Mouse (Mus musculus) forebrain, postnatal 0 days (tissue): ENCODE data around the gene Eaf1. TPM values are rescaled to one million over a fixed set of nuclear protein-coding genes. Genes with fewer than 3 reads are reported as not detected.

ENCODE experiments used
- ATAC-seq: fragments of 200-750 bp; cut with Nextera tagmentation; 2 replicates; pipeline ENCODE4 v1.8.0; 2017; ENCODE audit warnings: mild to moderate bottlenecking, moderate library complexity
- DNase-seq: peaks from one replicate; pipeline ENCODE4 v3.0.0-alpha.2; 2015
- H3K27ac ChIP-seq: fragments of 300-500 bp; sonication (generic); 2 replicates; pipeline ENCODE4 v1.5.1; 2014; ENCODE audit warnings: low read depth, mild to moderate bottlenecking, antibody characterized with exemption, low read length, moderate library complexity, mixed read lengths
- H3K27me3 ChIP-seq: fragments of 300-500 bp; sonication (generic); 2 replicates; pipeline ENCODE4 v1.6.1; 2014; ENCODE audit warnings: mild to moderate bottlenecking, low read length, mixed read lengths; ENCODE audit not compliant: insufficient read depth
- H3K36me3 ChIP-seq: fragments of 300-500 bp; sonication (generic); 2 replicates; pipeline ENCODE4 v1.6.1; 2014; ENCODE audit warnings: mild to moderate bottlenecking, moderate library complexity; ENCODE audit not compliant: insufficient read depth
- H3K4me1 ChIP-seq: fragments of 300-500 bp; sonication (generic); 2 replicates; pipeline ENCODE4 v1.6.1; 2014; ENCODE audit warnings: antibody characterized with exemption; ENCODE audit not compliant: insufficient read depth
- H3K4me2 ChIP-seq: fragments of 300-500 bp; sonication (generic); 2 replicates; pipeline ENCODE4 v1.6.1; 2014; ENCODE audit warnings: low read depth, mild to moderate bottlenecking, moderate library complexity
- H3K4me3 ChIP-seq: fragments of 300-500 bp; sonication (generic); 2 replicates; pipeline ENCODE4 v1.5.1; 2014; ENCODE audit warnings: low read depth, low read length, mixed read lengths
- H3K9ac ChIP-seq: fragments of 300-500 bp; sonication (generic); 2 replicates; pipeline ENCODE4 v1.6.1; 2014; ENCODE audit warnings: mild to moderate bottlenecking
- H3K9me3 ChIP-seq: fragments of 300-500 bp; sonication (generic); 2 replicates; pipeline ENCODE4 v1.6.1; 2016; ENCODE audit warnings: low read length
- CTCF ChIP-seq: sonication (generic); IDR thresholded peaks from 2 replicates; pipeline ENCODE4 v1.5.1; 2016; ENCODE audit warnings: antibody characterized with exemption, control low read depth, low read depth
- WGBS: fragments of 180-500 bp; shearing (Covaris S2); extraction: QIAGEN DNeasy Blood & Tissue Kit; methylation state at CpG from one replicate; pipeline ENCODE4 v1.1.7; 2014; 5-methylcytosine and 5-hydroxymethylcytosine counted together
- polyA plus RNA-seq: library from polyadenylated mRNA; unstranded; fragments of >200 nt; fragmentation: Nextera tagmentation; extraction: Ambion mirVana; gene quantifications from 2 replicates; pipeline ENCODE4 v1.2.1, GENCODE M21; 2015
- total RNA-seq: library from RNA; depleted of rRNA; stranded (reverse); fragments of >200 nt; gene quantifications from 2 replicates; pipeline ENCODE4 v1.2.3, GENCODE M21; 2014; rRNA removed

Eaf1 gene
- total and polyA plus RNA-seq, 2 experiments from 2014 or later, result 5.5 to 10.1 TPM

- no peaks in the 10 kb centered on the region for H3K9me3 ChIP-seq
- DNase-seq (no peak), ATAC-seq (no peak)
- H3K4me1 ChIP-seq, result no peaks in the 10 kb centered on the region
- no peak overlapping the region for H3K4me2 ChIP-seq
- no peak overlapping the region for H3K9ac ChIP-seq
- no peaks in the 10 kb centered on the region for H3K27me3 ChIP-seq
- no peak overlapping the region for H3K4me3 ChIP-seq
- H3K27ac ChIP-seq, result no peak overlapping the region
- 81% methylated on average over 9 of the region's 9 CpGs for WGBS
- H3K36me3 ChIP-seq, result no peaks in the 10 kb centered on the region
- no peak for TF ChIP-seq CTCF
These were observed 62.5 kb downstream of the Eaf1 start for GRCm38 (mm10) chr14:31556526-31557260.

GRCm38 (mm10) chr14:31557273-31557672, 63.1 kb downstream of the Eaf1 start:
- Histone ChIP-seq H3K36me3 (no peaks in the 10 kb centered on the region), H3K27ac (no peak overlapping the region), H3K4me2 (no peak overlapping the region), H3K9ac (no peak overlapping the region), H3K4me3 (no peak overlapping the region), H3K4me1 (no peaks in the 10 kb centered on the region), H3K9me3 (no peaks in the 10 kb centered on the region), H3K27me3 (no peaks in the 10 kb centered on the region)
- WGBS, result 75% methylated on average over 8 of the region's 8 CpGs
- TF ChIP-seq CTCF, result no peak
- DNase-seq, result no peak
- ATAC-seq, result no peak

- H3K9me3 ChIP-seq, result no peaks in the 10 kb centered on the region
- DNase-seq, result no peak
- TF ChIP-seq CTCF, result no peak
- H3K4me1 ChIP-seq, result no peaks in the 10 kb centered on the region
- no peaks in the 10 kb centered on the region for H3K36me3 ChIP-seq
- H3K4me2 ChIP-seq, result no peak overlapping the region
- no peaks in the 10 kb centered on the region for H3K27me3 ChIP-seq
- WGBS, result 80% methylated on average over 9 of the region's 9 CpGs
- no peak overlapping the region for H3K9ac ChIP-seq
- ATAC-seq, result no peak
- no peak overlapping the region for H3K4me3 ChIP-seq
- H3K27ac ChIP-seq, result no peak overlapping the region
These were observed 63.6 kb downstream of the Eaf1 start for GRCm38 (mm10) chr14:31557784-31558183.

- Histone ChIP-seq H3K36me3 (no peaks in the 10 kb centered on the region), H3K4me1 (no peaks in the 10 kb centered on the region), H3K9me3 (no peaks in the 10 kb centered on the region), H3K4me2 (no peak overlapping the region), H3K27ac (no peak overlapping the region), H3K27me3 (no peaks in the 10 kb centered on the region), H3K9ac (no peak overlapping the region), H3K4me3 (no peak overlapping the region)
- WGBS, result 68% methylated on average over 5 of the region's 5 CpGs
- ATAC-seq (no peak), DNase-seq (no peak)
- no peak for TF ChIP-seq CTCF
These were observed 65.0 kb downstream of the Eaf1 start for GRCm38 (mm10) chr14:31559216-31559615.

Other genes starting within 250 kb of the Eaf1 start
- 7.1 and 8.6 TPM in 2 replicates for gene Phf7, start 243.1 kb upstream of the Eaf1 start, total RNA-seq
- gene Phf7, start 243.1 kb upstream of the Eaf1 start, polyA plus RNA-seq, result 12.2 and 12.9 TPM in 2 replicates
- 136 and 139 TPM in 2 replicates for gene Bap1, start 242.9 kb upstream of the Eaf1 start, total RNA-seq
- 104 and 115 TPM in 2 replicates for gene Bap1, start 242.9 kb upstream of the Eaf1 start, polyA plus RNA-seq
- gene Dnah1, start 170.5 kb upstream of the Eaf1 start, total RNA-seq, result 4.6 and 7.2 TPM in 2 replicates
- gene Dnah1, start 170.5 kb upstream of the Eaf1 start, polyA plus RNA-seq, result 1.7 and 2.3 TPM in 2 replicates
- gene Capn7, start 157.8 kb upstream of the Eaf1 start, total RNA-seq, result 71.3 and 73.3 TPM in 2 replicates
- 43.3 and 51.4 TPM in 2 replicates for gene Capn7, start 157.8 kb upstream of the Eaf1 start, polyA plus RNA-seq
- 58.2 and 67.9 TPM in 2 replicates for gene Sh3bp5, start 58.3 kb upstream of the Eaf1 start, total RNA-seq
- gene Sh3bp5, start 58.3 kb upstream of the Eaf1 start, polyA plus RNA-seq, result 132 and 165 TPM in 2 replicates
- 35.7 and 43.4 TPM in 2 replicates for gene Mettl6, start 641 bp downstream of the Eaf1 start, total RNA-seq
- 33.5 and 40.0 TPM in 2 replicates for gene Mettl6, start 641 bp downstream of the Eaf1 start, polyA plus RNA-seq
- gene Colq, start 96.9 kb downstream of the Eaf1 start, total RNA-seq, result 0.43 TPM in 1 of 2 replicates, not detected in the other
- gene Colq, start 96.9 kb downstream of the Eaf1 start, polyA plus RNA-seq, result 0.13 TPM in 1 of 2 replicates, not detected in the other
- gene Gm49387, start 146.5 kb downstream of the Eaf1 start, total RNA-seq, result not detected in 2 replicates
- 0.21 and 1.6 TPM in 2 replicates for gene Gm49387, start 146.5 kb downstream of the Eaf1 start, polyA plus RNA-seq
- 21.2 and 22.7 TPM in 2 replicates for gene Btd, start 146.6 kb downstream of the Eaf1 start, total RNA-seq
- gene Btd, start 146.6 kb downstream of the Eaf1 start, polyA plus RNA-seq, result 16.4 and 19.5 TPM in 2 replicates
- gene Hacl1, start 146.9 kb downstream of the Eaf1 start, total RNA-seq, result 6.4 and 7.7 TPM in 2 replicates
- 6.5 and 7.5 TPM in 2 replicates for gene Hacl1, start 146.9 kb downstream of the Eaf1 start, polyA plus RNA-seq